Mouse (Mus musculus) A20 (cell line): ENCODE measurements around the gene Gsta4.
"Not testable (repeated sequence)": the region's sequence is repeated elsewhere in the genome, so short reads cannot be mapped to it uniquely, and the experiment has no call there.

Experiments used
- DNase-seq: peaks from one replicate; pipeline ENCODE4 v3.0.0-alpha.2; 2011; ENCODE audit warnings: low read depth, low spot score

The Gsta4 gene

DNA sequence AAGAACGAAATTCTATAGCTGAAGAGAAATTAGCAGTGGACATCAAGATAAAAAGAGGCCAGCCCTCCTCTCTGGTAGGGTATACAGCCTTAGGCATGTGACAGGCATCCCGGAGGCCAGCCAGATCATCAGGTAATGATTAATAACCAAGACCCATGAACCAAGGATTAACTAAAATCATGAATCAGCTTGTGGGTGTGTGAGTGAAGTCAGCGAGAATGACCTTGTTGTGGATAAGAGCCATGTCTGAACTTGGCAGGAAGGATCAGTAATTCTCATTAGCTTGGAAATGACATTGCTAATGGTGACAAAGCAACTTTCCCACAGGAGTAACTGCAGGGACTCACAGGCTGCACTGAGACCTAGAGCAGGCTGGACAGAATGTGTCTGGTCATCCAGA, 47.1 kb downstream of the Gsta4 start:
- not testable (repeated sequence) for DNase-seq

DNA sequence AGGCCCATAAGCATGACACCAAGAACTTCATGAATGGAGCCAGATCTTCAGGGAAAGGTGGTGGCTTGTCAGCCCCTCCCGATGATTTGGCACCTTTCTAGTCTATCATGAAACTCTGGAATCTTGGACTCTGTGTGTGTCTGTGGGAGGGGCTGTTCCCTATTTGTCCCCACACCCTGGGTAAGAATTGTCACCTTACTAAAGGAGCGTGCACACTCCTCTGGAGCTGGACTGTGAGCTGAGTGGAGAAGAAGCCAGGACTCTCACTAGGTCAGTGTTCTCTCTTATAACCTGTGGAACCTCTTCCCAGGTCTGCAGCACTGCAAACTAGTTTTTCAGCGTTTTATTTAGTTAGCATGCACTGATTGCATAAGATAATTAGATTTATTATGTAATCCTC, 47.9 kb downstream of the Gsta4 start, which contains the start of gene Gsta1:
Gene Gsta1, plus strand, starts transcription at position 196 of the 400 bp plus-strand sequence.
- DNase-seq, result not testable (repeated sequence)

DNA sequence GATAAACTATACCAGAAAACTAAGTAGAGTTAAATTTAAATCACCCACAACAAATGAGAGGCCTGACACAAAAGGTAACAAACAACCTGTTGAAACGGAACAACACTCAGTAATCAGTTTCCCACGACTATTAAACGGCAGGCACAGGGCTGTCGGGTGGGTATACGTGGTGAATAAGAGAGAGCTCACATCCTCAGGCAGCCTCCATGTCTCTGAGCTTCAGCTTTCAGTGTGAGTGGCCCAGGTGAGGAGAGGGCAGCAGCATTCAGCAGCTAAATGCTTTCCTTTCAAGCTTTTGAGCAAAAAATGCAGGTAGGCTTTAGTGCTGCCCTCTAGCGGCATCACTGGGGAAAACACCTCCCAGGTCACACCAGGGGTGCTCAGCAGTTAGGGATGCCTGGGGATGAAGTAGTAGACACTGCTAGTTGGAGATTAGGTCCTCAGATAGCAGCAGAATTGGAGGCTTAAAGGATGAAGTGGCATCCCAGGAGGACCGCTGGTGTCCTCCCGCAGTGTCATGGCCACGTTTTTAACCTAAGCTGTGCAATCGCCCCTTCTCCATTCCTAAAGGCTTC, 50.6 kb downstream of the Gsta4 start:
- DNase-seq, result not testable (repeated sequence)

DNA sequence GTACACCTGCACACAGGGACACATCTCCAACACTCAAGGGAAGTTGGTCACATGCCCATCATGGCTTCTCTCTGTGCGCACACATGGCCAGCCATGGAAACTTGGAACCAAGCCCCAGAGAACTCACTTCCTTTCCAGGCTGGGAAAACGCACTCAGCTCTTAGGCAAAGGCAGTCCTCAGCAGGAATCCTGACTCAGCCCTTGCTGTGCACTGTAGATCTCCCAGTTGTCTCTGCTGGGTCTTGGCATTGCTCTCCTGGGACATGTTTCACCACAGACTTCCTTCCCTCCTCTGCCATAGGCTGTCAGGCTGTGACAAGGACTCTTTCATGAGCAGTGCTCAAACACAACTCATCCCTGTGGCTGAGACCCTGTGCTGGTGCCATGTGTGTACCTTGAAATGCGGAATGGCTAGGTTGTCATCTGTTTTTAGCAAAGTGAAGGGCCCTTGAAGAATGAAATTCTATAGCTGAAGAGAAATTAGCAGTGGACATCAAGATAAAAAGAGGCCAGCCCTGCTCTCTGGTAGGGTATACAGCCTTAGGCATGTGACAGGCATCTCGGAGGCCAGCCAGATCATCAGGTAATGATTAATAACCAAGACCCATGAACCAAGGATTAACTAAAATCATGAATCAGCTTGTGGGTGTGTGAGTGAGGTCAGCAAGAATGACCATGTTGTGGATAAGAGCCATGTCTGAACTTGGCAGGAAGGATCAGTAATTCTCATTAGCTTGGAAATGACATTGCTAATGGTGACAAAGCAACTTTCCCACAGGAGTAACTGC, 73.3 kb downstream of the Gsta4 start:
- DNase-seq, result not testable (repeated sequence)

DNA sequence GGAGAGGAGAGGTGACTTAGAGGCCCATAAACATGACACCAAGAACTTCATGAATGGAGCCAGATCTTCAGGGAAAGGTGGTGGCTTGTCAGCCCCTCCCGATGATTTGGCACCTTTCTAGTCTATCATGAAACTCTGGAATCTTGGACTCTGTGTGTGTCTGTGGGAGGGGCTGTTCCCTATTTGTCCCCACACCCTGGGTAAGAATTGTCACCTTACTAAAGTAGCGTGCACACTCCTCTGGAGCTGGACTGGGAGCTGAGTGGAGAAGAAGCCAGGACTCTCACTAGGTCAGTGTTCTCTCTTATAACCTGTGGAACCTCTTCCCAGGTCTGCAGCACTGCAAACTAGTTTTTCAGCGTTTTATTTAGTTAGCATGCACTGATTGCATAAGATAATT, 74.3 kb downstream of the Gsta4 start, which contains the start of gene Gm3776:
Gene Gm3776, plus strand, starts transcription at position 216 of the 400 bp plus-strand sequence.
- not testable (repeated sequence) for DNase-seq
